Mouse (Mus musculus): ENCODE results near the gene Vwce. TPM values are rescaled to one million over a fixed set of nuclear protein-coding genes. Genes with fewer than 3 reads are reported as not detected.
A peak's percentile ranks its signal among the peaks of the same experiment; 100 is the strongest.

The Vwce gene
- polyA plus RNA-seq, 1 experiment from 2014 or later: 2.6 TPM

DNA sequence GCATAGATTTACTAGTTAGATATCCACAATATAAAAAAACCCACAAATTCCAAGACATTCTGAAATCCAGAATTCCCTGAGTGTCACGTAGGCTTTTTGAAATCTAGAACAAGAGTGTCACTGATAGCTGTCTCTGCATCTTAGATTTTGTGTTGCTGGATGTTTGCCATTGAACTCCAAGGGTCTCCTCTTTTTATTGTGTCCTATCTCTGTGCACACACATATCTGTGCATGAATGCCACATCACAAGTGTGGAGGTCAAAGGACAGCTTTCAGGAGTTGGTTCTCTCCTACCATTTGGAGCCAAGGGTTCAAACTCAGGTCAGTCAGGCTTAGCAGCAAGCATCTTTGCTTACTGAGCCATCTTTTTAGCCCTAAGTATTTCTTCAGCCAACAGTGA, 73.9 kb downstream of the Vwce start:
- WGBS: 86% methylated on average over 1 of the region's 1 CpGs
- Histone ChIP-seq H3K36me3 (peaks cover 51% of the 10 kb centered on the region), H3K27me3 (no peaks in the 10 kb centered on the region), H3K27ac (replicated peaks) (no peak overlapping the region; the same call in 1 of the 2 replicates), H3K4me2 (replicated peaks) (no peak overlapping the region), H3K4me3 (replicated peaks) (no peak overlapping the region), H3K4me1 (peaks cover 14% of the 10 kb centered on the region), H3K9me3 (replicated peaks) (no peaks in the 10 kb centered on the region), H3K9ac (no peak overlapping the region)
- ATAC-seq (ENCODE audit: insufficient number of reproducible peaks, low FRiP score, low TSS enrichment, low read depth): no peak

DNA sequence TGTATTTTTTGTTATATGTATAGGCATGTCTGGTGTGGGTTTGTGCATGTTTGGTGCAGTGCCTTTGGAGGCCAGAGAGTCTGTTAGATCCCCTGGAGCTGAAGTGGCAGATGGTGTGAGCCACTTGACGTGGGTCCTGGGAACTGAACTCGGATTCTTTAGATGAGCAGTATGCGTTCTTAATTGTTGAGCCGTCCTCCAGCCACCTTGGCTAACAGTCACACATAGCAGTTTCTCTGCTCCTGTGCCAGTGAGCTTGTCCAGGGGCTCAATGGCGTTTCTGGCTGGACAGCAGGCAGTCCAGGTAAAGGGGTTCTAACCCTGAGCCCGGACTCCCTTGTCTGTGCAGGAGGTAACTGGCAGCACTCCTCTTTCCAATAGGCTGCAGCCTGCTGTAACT, 74.9 kb downstream of the Vwce start:
- no peak overlapping the region for H3K4me3 ChIP-seq (replicated peaks)
- no peaks in the 10 kb centered on the region for H3K27me3 ChIP-seq
- peaks cover 60% of the 10 kb centered on the region for H3K36me3 ChIP-seq
- no peaks in the 10 kb centered on the region for H3K9me3 ChIP-seq (replicated peaks)
- H3K27ac ChIP-seq (replicated peaks): peak overlapping the region; percentile 71; the same call in 1 of the 2 replicates
- ATAC-seq (ENCODE audit: insufficient number of reproducible peaks, low FRiP score, low TSS enrichment, low read depth): no peak
- H3K4me2 ChIP-seq (replicated peaks): no peak overlapping the region
- H3K4me1 ChIP-seq: peaks cover 14% of the 10 kb centered on the region
- no peak overlapping the region for H3K9ac ChIP-seq
- WGBS: 63% methylated on average over 6 of the region's 6 CpGs

DNA sequence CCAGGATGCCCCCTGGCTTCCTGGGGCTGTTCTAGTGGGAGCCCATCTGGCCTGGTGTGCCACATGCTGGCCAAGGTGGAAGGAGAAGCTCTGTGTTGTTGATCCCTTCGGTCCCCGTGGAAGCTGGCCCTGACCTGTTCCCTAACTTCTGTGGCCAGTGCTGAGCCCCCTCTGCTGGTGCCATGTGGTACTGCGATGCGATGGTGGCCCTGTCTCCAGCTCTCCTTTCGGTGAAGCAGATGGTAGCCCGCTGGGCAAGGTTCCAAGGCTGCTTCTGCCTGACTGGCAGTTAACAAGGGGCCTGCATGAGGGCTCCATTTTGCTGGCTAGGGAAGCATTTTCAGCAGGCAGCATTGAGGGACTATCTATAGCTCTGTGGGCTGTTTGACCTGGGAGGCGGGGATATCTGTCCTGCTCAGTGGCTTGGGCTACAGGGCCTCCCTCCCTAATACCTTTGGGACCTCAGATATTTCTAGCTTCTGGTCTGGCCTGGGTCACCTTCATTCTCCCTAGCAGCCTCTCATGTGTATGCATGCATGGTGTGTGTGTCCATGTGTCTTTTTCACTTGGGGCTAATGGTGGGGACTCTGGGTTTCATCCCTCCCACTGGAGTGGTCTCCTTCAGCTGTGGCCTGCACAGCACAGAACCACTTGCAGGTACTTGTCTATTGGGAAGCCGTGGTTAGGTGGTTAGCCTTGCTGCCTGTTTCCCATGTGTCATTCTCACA, 75.5 kb downstream of the Vwce start:
- Histone ChIP-seq H3K36me3 (peaks cover 63% of the 10 kb centered on the region), H3K27ac (replicated peaks) (peak overlapping the region; percentile 71), H3K4me3 (replicated peaks) (no peak overlapping the region), H3K9ac (no peak overlapping the region), H3K4me2 (replicated peaks) (no peak overlapping the region), H3K4me1 (peaks cover 18% of the 10 kb centered on the region), H3K9me3 (replicated peaks) (no peaks in the 10 kb centered on the region), H3K27me3 (no peaks in the 10 kb centered on the region)
- WGBS: 20% methylated on average over 8 of the region's 8 CpGs
- peak; percentile 39 for ATAC-seq (ENCODE audit: insufficient number of reproducible peaks, low FRiP score, low TSS enrichment, low read depth)

GRCm38 (mm10) chr19:10710088-10710511, 76.1 kb downstream of the Vwce start:
- no peak for ATAC-seq (ENCODE audit: insufficient number of reproducible peaks, low FRiP score, low TSS enrichment, low read depth)
- H3K36me3 ChIP-seq: peaks cover 63% of the 10 kb centered on the region
- no peaks in the 10 kb centered on the region for H3K27me3 ChIP-seq
- H3K4me3 ChIP-seq (replicated peaks): no peak overlapping the region
- peak overlapping the region; percentile 41; the same call in 1 of the 2 replicates for H3K27ac ChIP-seq (replicated peaks)
- no peaks in the 10 kb centered on the region for H3K9me3 ChIP-seq (replicated peaks)
- WGBS: 74% methylated on average over 9 of the region's 9 CpGs
- H3K9ac ChIP-seq: no peak overlapping the region
- H3K4me1 ChIP-seq: peaks cover 19% of the 10 kb centered on the region
- no peak overlapping the region for H3K4me2 ChIP-seq (replicated peaks)

GRCm38 (mm10) chr19:10710751-10711150, 76.7 kb downstream of the Vwce start:
- Histone ChIP-seq H3K4me1 (peaks cover 19% of the 10 kb centered on the region), H3K4me2 (replicated peaks) (no peak overlapping the region), H3K27ac (replicated peaks) (no peak overlapping the region), H3K9ac (no peak overlapping the region), H3K27me3 (no peaks in the 10 kb centered on the region), H3K4me3 (replicated peaks) (no peak overlapping the region), H3K36me3 (peaks cover 63% of the 10 kb centered on the region), H3K9me3 (replicated peaks) (no peaks in the 10 kb centered on the region)
- WGBS: 92% methylated on average over 4 of the region's 4 CpGs
- ATAC-seq (ENCODE audit: insufficient number of reproducible peaks, low FRiP score, low TSS enrichment, low read depth): no peak

DNA sequence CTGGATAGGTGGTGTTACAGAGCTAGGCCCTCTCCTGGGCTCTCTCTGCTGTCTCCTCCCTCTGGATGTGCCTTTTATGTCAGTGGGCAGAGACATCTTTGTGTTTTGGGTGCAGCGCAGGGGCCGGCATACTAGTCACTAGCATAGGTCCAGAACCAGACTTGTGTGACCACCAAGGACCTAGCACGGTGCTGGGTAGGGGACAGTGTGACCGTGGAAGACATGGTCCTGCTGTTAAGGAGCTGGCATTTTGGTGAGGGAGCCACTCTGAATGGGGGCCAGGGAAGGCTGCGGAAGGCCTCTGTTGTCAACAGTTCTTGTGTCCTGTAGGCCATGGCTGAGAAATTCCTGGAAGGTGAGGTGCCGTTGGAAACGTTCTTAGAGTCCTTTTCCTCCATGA, 78.2 kb downstream of the Vwce start:
- Histone ChIP-seq H3K4me3 (replicated peaks) (no peak overlapping the region), H3K9ac (no peak overlapping the region), H3K9me3 (replicated peaks) (no peaks in the 10 kb centered on the region), H3K4me1 (peaks cover 19% of the 10 kb centered on the region), H3K36me3 (peaks cover 56% of the 10 kb centered on the region), H3K27me3 (no peaks in the 10 kb centered on the region), H3K27ac (replicated peaks) (no peak overlapping the region), H3K4me2 (replicated peaks) (no peak overlapping the region)
- no peak for ATAC-seq (ENCODE audit: insufficient number of reproducible peaks, low FRiP score, low TSS enrichment, low read depth)
- WGBS: 92% methylated on average over 7 of the region's 7 CpGs

DNA sequence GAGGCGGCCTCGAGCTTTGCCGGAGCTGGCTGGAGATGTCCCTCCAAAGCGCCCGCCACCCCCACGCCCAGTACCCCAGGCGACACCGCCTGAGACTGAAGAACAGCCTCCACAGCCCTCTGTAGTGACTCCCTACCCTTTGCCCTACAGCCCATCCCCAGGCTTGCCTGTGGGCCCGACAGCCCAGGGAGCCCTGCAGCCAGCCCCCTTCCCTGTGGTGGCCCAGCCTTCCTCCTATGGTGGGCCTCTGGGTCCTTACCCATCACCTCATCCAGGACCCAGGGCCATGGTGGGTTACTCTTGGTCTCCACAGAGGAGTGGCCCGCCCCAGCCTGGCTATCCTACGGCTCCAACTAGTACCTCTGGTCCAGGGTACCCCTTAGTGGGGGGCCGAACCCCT, 78.6 kb downstream of the Vwce start:
- Histone ChIP-seq H3K36me3 (peaks cover 51% of the 10 kb centered on the region), H3K4me1 (peaks cover 19% of the 10 kb centered on the region), H3K4me2 (replicated peaks) (no peak overlapping the region), H3K9ac (no peak overlapping the region), H3K9me3 (replicated peaks) (no peaks in the 10 kb centered on the region), H3K4me3 (replicated peaks) (no peak overlapping the region), H3K27me3 (no peaks in the 10 kb centered on the region), H3K27ac (replicated peaks) (no peak overlapping the region)
- no peak for ATAC-seq (ENCODE audit: insufficient number of reproducible peaks, low FRiP score, low TSS enrichment, low read depth)
- WGBS: 90% methylated on average over 12 of the region's 12 CpGs

GRCm38 (mm10) chr19:10713551-10713950, 79.5 kb downstream of the Vwce start:
- H3K9me3 ChIP-seq (replicated peaks): no peaks in the 10 kb centered on the region
- H3K36me3 ChIP-seq: peaks cover 42% of the 10 kb centered on the region
- H3K4me2 ChIP-seq (replicated peaks): no peak overlapping the region
- H3K9ac ChIP-seq: no peak overlapping the region
- no peak for ATAC-seq (ENCODE audit: insufficient number of reproducible peaks, low FRiP score, low TSS enrichment, low read depth)
- no peak overlapping the region for H3K4me3 ChIP-seq (replicated peaks)
- 89% methylated on average over 10 of the region's 10 CpGs for WGBS
- no peak overlapping the region for H3K27ac ChIP-seq (replicated peaks)
- H3K27me3 ChIP-seq: no peaks in the 10 kb centered on the region
- peaks cover 19% of the 10 kb centered on the region for H3K4me1 ChIP-seq

DNA sequence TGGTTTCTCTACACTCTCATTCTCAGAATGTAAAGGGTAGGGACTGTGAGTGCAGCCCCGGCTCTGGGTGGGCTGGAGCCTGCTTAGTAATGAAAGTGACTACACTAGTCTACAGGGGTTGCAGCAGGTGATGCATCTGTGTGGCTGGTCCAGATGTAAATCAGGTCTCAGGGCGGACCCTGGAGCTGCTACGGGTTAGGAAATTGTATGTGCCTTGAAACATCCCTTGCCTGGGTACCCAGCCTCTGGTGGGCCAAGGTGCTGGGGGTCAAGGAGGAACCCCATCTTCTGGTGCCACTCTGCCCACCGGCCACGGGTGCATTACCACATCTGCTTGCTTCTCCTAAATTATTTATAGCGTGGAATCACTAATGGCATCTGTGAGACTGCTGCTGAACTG, 80.2 kb downstream of the Vwce start:
- 78% methylated on average over 6 of the region's 6 CpGs for WGBS
- ATAC-seq (ENCODE audit: insufficient number of reproducible peaks, low FRiP score, low TSS enrichment, low read depth): no peak
- Histone ChIP-seq H3K27ac (replicated peaks) (no peak overlapping the region), H3K4me3 (replicated peaks) (no peak overlapping the region), H3K9ac (no peak overlapping the region), H3K4me2 (replicated peaks) (no peak overlapping the region), H3K27me3 (no peaks in the 10 kb centered on the region), H3K4me1 (peaks cover 15% of the 10 kb centered on the region), H3K9me3 (replicated peaks) (no peaks in the 10 kb centered on the region), H3K36me3 (peaks cover 40% of the 10 kb centered on the region)

- 43% methylated on average over 4 of the region's 4 CpGs for WGBS
- ATAC-seq (ENCODE audit: insufficient number of reproducible peaks, low FRiP score, low TSS enrichment, low read depth): no peak
- Histone ChIP-seq H3K27me3 (no peaks in the 10 kb centered on the region), H3K9me3 (replicated peaks) (no peaks in the 10 kb centered on the region), H3K36me3 (peaks cover 40% of the 10 kb centered on the region), H3K9ac (no peak overlapping the region), H3K27ac (replicated peaks) (no peak overlapping the region), H3K4me2 (replicated peaks) (no peak overlapping the region), H3K4me3 (replicated peaks) (no peak overlapping the region), H3K4me1 (peaks cover 15% of the 10 kb centered on the region)
These were observed 80.9 kb downstream of the Vwce start for GRCm38 (mm10) chr19:10714682-10715475.

DNA sequence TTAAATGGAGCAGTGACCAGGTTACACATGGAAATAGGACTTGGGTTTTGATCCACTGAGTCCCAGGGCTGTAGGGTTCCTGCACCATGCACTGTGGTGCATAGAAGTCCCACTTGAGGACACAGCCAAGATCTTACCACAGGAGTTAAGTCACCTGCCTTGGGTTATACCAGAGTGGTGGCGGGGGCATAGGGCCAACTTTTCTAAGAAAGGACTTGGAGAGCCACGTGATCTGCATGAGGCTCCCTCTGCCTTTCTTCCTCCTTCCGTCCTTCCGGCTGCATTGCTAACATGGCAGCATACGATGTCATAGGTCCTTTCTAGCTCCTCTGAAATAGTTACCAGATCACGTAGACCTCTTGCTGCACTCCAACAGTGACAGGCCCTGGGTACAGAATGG, 81.5 kb downstream of the Vwce start:
- H3K4me2 ChIP-seq (replicated peaks): no peak overlapping the region
- no peaks in the 10 kb centered on the region for H3K9me3 ChIP-seq (replicated peaks)
- H3K4me1 ChIP-seq: peaks cover 18% of the 10 kb centered on the region
- no peak for ATAC-seq (ENCODE audit: insufficient number of reproducible peaks, low FRiP score, low TSS enrichment, low read depth)
- H3K4me3 ChIP-seq (replicated peaks): no peak overlapping the region
- H3K27ac ChIP-seq (replicated peaks): no peak overlapping the region
- no peak overlapping the region for H3K9ac ChIP-seq
- 85% methylated on average over 6 of the region's 6 CpGs for whole genome bisulfite sequencing
- H3K36me3 ChIP-seq: peaks cover 37% of the 10 kb centered on the region
- H3K27me3 ChIP-seq: no peaks in the 10 kb centered on the region

Measured in embryonic facial prominence, embryonic 15.5 days (tissue).